Mouse (Mus musculus) E14TG2a.4 (cell line): ENCODE results near the gene Prss38.

Experiments used
- CTCF ChIP-seq: conservative IDR thresholded peaks from 2 replicates; pipeline ENCODE4 v1.5.1; 2014; ENCODE audit warnings: low read length
- NANOG ChIP-seq: IDR thresholded peaks from 2 replicates; pipeline ENCODE4 v1.6.1; 2014; ENCODE audit warnings: borderline replicate concordance, low read length, mixed read lengths

DNA sequence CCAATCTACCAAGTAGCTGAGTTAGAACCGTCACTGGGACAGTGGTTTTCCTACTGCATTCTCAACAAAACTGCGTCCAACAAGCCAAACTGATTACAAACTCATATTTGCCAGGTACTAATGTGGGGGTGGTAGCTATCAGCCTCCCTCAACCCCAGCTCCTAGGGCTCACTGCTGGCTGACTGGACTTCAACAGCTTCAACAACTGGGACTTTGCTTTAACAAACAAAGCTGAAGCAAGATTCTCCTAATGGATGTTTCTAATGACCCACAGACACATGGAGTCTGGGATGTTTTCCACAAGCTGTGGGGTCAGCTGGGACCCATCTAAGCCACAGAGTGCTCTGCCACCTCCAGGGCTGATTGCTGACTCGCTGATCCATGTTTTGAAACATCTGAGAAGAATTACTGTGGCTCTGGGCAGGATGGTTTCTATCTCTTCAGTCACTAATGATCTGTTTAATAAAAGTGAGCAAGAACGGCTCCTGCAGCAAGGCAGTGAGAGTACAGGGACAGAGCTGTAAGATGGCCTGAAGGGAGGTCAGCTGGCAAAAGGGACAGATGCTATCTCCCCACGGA lies 47.6 kb upstream of the Prss38 start:
- TF ChIP-seq CTCF (no peak), NANOG (no peak)
